Mouse (Mus musculus) thymus, postnatal 10 days (tissue): ENCODE measurements around the gene Wiz.

Experiments
- DNase-seq, 2 experiments: peaks; one replicate each; pipeline ENCODE4 v3.0.0; 2021; ENCODE audit warnings: low spot score in 2 of 2

Gene Wiz

DNA sequence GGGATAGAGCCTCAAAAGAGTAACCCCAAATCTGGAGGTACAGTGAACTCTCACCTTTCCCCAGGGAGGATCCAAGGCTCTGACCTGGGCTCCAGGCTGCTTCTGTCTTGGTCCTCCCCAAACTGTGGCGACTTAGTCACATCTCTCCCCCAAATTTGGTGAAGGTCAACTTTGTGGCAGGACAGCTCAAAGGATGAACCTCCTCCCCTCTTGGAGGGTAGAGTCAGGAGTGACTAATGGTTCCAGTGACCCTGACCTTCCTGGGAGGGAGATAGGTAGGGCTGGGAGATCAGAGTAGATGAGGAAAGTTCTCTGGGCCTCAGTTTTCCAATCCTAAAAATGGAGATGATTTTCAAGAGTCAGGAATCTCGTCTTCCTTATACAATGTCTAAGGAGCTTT lies 10.5 kb downstream of the Wiz start:
- no peak for DNase-seq

DNA sequence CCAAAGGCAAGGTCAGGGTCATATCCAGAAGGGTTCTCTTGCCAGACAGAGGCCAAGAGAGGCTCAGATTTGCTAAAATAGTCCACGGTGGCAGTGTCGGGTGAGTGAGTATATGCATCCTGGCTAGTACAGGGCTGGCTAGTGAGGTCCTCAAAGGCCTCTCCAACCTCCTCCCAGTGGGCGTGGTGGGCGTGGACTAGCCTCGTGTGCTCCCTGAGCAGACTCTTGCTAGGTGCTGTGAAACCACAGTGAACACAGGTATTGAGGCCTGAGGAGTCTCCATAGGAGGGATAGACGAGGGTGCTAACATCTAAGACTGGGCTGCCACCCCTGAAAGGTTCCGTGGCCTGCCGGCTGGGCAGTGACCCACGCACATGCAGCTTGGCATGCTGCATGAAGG lies 12.1 kb downstream of the Wiz start:
- DNase-seq: no peak

DNA sequence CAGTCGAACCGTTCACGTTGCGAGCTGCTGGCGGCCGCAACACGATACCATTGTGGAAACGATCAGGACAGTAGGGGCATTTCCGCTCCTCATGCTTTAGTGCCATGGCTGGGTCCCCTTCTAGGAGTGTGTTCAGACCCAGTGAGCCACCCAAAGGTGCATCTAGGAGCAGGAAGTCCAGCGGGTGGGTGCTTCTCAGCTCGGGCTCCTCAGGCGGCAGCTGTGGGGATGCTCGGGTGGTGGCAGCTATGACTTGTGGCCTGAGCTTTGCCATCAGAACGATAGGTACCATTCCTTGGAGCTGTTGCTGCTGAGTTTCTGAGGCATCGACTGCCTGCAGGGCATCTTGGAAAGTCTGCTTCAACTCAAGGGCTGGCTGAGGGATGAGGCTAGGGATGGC lies 12.8 kb downstream of the Wiz start:
- DNase-seq: no peak

DNA sequence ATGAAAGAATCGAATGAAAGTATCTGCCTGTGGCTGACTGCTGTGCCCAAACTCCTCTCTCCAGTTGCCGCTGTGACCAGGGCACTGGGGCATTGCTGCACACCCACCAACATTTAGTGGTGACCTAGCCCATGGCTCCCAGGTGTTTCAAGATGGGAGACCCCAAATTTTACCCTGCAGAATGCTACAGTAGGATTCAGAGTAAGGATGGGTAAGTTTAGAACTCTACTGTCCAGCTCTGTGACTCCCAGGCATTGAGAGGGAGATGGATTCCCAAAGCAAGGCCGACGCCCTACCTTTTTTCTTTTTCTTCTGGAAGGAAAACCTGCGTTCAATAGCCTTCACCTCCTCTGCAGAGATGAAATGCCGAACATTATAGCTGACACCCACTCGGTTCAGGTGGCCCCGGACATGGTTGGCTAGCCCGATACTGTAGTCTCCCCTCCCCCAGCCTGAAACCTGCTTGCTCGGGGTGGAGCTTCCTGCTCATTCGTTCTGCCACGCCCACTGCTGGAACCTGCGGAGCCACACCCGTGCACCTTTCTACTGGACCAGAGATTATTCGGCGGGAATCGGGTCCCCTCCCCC lies 20.2 kb downstream of the Wiz start:
- no peak for DNase-seq

DNA sequence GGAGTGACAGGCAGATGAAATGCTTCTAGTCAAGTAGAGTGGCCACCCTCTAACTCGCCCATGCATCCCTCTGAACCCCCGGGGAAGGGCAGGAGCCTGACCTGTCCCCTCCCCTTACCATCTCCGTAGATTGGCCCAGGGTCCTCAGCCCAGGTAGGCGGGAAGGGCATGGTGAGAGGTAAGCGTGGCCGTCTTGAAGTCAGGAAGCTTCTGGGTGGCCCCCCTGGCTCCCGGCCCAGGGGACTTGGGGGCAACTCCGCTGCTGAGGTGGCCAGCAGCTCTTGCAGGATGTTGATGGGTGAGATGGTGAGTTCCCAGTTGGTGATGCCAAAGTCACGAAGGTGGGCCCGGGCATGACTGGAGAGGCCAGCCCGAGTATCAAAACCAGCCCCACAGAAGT lies 21.5 kb downstream of the Wiz start:
- no peak for DNase-seq

DNA sequence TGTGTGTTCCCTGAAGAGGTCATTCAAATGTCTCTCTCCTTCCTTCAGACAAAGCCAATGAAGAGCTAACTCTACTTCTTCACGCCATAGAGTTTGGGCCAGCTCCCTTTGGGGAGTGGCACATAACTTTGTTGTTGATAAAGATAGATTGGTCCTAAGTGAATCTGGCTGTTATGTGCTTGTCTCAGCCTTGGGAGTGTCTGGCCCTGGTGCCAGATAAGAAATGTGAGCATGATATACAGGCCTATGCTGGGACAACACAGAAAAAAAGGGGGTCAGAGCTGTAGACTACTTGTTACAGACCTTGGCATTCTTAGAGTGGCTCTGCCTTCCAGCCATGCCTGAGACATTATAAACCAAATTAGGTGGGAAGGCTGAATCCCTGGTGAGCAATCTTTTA lies 23.9 kb downstream of the Wiz start:
- no peak for DNase-seq

DNA sequence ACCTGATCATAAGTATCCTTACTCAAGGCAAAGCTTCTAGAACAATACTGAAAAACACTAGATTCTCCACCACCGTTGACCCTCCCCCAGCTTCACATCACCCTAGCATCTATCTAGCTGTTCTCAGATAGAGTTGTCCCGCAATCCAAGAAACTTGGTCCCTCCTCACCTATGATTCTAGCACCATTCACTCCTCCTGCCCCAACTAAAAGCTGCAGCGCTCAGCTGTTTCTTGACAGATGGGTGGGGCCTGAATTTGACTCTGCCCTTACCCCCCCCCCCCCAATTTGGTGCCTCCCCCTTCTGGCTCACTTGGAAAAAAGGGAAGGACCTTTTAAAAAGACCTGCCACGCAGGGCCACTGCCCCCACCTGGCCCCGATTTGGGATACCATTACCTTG lies 24.4 kb downstream of the Wiz start:
- DNase-seq: no peak

DNA sequence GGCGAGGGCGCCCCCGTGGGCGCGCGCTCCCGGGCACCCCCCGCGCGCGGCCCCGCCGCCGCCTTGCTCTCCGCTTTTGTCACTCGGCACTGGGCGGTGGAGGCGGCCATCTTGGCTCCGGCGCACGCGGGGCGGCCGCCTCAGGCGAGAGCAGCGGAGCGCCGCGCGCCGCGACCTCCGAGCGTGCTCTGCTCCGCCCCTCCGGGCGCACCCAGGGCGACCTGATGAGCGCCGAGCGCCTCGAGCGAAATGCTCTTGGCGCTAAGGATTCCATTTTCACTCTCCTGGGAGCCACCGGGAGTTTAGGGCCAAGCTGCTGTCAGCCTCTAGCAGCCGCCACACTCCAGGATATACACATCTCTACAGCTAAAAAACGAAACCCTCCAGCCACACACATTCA lies 24.9 kb downstream of the Wiz start:
- peak; percentile 69 to 79 for DNase-seq

DNA sequence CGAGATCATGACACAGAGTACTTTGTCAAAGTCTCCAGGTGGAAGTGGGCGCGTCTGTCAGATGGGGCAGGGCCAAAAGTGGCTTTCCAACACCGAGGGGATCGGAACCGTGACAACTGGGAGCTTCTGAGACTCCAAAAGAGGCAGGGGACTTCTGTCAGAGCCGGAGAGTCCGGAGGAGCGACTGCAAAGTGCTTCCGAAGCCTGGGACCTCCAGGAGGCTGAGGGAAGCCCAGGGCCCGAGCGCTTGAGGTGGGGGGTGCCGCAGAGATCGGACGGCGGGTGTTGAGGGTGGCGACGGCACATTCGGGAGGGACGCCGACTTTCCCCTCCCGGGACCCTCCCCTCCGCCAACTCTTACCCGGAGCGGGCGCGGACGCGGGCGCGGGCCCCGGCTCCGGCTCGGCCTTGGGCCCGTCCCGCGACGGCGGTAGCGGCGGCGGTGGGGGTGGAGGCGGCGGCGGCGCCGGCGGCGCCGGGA lies 25.4 kb downstream of the Wiz start:
- DNase-seq: peak; percentile 17 to 19

DNA sequence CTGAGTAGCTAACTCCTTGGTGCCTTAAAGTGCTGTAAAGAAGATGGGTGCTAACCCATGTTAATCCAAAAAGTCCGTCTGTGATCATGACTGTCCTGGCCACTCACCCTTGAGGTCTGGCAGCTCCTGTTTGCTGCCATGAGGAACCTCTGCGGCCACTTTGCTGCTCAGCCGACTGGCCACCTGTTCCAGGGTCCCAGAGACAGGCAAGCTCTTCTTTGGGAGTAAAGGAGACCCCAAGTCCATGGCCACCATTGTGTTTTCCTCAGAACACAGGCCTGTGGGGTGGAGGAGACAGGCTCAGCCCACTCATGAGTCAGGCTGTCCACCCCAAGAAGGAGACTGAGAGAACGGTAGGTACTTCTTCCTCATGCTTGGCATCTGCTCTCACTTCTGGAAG lies 26.6 kb downstream of the Wiz start:
- no peak for DNase-seq

DNA sequence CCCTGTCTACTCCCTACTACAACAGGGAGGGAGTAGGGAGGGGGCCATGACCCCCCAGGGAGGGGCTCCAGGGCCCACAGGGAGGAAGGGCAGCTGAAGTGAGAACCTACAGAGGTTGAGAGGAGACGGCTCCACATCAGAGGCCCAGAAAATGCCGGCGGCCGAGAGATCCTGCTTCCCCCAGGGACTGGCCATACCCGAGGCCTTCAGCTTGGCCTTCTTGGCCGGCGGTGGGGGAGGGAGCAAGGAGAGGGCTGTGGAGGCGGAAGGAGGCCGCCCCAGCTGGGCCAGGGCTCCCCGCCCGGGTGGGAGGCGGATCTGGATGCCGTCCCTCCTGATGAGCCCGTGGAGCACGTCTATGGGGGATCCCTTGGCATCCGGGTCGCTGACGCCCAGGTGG lies 29.3 kb downstream of the Wiz start:
- DNase-seq: no peak

DNA sequence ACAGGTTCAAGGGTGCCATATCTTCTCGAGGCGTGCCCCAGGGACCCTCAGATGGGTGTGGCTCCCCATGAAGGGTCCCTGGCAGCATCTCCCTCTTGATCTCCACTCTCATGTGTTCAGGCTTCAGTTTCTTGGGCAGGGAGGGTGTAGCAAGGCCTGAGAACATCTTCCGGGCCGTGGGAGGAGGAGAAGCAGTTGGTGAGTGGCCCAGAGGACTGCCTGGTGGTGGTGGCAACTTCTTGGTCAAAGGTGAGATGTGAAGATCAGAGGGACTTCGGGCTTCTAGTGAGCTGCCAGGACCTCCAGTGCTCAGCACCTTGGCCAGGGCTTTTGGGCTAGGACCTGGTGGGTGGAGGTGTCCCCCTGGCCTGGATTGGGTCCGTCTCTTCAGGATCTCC lies 30.3 kb downstream of the Wiz start:
- no peak for DNase-seq

DNA sequence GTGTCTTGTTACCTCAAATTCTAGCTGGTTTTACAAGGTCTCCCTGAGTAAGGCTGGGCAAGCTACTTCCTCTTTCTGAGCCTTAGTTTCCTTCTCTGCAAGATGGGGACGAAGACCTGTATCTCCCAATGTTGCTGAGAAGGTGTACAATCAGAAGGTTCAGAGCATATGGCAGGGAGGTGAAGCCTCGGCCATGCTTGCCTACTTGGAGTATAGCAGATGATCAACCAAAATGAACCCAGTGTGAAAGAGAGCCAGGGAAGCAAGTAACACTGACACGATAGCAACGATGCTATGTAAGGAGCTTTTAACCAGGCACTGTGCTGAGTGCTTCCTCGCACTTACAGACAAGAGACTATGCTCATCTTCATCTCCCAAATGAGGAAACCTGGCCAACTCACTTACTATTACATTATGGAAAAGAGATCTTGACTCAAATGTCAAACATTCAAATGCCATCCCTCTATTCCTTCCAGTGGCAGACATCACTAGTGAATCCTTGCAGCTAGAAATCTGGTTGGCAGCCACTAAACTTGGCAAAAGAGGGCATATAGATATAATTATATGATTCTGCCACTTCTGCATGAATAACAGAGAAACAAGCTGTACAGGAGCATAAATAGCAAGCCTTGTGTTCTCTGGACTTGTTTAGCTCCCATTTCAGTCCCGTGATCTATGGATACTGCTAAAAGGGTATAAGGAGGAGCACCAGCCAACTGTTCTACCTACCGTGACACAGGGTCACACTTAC lies 30.9 kb downstream of the Wiz start:
- no peak for DNase-seq

DNA sequence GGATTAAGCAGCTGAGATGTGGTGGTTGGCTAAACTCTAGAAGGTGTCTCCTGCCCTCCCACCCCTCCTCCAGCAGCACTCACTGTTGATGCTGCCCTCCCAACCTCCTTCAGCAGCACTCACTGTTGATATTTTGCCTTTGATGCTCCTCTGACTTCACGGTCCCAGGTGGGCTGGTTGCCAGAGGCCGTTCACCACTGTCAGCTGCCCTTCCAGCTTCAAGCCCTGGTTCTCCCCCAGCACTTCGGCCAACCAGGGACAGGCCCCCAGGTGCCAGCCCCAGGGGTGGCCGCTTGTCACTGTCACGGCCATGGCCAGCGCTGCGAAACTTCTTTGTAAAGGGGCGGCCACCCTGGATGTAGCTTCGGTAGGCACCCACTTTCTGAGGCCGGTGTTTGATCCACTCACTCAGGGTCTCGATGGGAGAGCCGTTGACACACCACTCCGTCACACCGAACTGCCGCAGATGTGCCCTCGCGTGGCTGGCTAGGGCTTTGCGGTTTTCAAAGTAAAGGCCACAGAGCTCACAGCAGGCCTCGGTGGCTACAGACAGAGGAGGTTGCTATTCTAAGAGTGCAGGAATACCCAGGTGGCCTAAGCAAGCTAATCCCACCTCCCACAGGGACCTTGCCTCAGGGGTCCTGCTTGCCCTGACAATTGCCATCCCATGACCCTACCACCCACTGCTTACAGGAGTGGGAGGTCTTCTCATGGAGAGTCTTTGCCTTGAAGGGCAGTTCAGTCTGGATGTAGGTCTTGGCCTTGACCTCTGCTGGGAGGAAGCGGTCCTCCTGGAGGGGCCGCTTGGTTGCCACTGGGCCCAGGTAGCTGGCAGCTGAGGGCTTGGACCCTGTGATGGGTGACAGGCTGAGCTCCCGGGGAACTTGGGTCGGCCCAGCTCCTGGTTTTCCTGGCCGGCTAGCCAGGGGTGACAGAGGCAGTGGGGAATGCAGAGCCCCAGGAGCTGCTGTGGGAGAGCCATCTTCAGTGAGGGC lies 32.2 kb downstream of the Wiz start:
- no peak for DNase-seq

DNA sequence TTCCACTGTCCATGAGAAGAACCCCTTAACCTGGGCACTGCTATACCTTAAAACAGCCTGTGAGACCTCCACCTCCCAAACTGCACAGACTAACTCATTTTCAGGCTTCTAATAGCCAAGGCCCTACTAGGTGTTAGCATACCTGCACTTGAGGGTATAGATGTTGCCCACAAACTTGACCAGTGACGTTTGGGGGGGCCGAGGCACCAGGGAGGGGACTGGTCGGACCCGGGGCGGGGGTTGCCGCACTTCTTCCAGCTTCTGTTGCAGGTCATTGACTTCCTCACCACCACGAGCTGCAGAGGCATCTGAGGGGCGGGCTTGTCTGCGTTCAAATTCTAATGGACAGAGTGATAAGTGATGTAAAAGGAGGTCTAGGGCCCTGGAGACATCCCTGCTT lies 33.0 kb downstream of the Wiz start:
- DNase-seq: no peak

DNA sequence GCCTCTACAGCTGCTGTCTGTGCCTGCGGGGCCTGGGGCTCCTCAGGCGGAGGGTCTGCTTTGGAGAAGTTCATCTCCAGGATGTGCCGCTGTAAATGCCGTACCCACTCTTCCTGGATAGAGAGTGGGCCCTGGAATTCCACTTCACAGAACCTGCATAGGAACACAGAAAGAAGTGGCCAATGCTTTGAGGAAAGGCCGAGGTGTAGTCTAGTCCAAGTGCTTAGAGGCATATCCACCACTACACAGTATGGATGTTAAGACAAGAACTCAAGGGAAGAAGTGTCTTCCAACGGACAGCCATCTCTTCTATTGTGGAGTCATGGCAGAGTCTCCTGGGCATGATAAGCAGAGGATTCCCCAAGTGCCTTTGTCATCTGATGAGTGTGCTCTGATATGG lies 34.2 kb downstream of the Wiz start:
- DNase-seq: no peak

DNA sequence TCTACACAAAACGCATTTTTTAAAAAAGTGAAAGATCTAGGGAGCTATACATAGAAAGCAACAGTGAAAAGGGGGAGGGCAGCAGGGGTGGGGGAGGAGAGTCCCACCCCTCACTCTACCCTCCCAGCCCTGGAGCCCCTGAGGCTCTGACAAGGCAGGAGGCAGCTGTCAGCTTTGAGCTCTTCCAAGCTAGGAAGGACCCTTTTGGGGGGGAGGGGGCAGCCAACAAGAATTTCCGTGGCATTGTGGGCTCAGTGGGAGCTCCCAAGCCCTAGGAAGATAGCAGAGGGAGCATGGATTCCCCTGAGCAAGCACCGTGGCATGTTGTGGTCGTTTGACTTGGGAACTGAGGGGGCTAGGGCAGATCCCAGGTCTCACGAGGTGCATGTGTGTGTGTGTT lies 35.0 kb downstream of the Wiz start:
- no peak for DNase-seq

DNA sequence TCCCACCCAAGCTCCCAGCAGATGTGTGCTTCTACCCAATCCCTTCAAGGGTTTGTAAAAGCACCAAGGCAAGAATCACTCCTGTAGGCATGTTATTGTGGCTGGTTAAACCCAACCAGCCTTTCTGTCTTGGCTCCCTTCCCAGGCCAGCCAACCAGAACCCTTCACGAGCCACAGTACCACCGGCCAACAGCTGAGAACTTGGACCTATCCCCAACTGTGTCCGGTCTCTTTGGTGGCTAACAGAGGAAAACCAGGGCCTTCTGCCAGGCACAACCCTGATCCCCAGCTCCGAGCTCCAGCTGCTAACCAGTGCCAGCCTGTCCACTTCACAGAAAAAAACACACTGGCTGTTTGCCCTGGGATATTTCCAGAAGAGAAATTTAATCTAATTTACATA lies 35.5 kb downstream of the Wiz start:
- no peak for DNase-seq

DNA sequence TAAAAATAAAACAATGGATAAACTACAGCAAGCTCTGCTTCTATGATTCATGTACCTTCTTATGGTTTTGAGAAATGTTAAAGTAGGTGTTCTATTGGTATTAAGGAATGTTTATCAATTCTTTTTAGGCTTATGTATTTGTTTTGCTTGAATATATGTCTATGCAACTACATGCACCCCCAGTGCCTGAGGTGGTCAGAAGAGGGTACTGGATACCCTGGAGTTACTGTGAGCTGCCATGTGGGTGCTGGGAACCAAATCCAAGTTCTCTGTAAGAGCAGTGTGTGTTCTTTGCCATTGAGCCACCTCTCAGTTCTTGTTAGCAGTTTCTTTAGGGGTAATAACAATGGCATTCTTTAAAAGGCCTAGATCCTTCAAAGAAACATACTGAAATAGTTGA lies 37.5 kb downstream of the Wiz start:
- DNase-seq: no peak

DNA sequence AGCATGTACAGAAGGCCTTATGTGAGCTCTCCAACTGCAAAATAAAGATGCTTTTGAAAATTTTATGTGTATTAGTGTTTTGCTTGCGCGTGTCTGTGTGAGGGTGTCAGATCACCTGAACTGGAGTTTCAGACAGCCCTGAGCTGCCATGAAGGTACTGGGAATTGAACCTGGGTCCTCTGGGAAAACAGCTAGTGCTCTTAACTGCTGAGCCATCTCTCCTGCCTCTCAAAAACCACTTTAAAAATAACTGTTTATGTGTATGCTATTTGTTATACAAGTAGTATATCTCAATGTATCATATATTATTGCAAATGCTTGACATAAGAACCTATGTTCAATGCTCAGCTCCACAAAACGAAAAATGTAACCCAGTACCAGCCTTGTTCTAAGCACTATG lies 38.0 kb downstream of the Wiz start:
- no peak for DNase-seq

DNA sequence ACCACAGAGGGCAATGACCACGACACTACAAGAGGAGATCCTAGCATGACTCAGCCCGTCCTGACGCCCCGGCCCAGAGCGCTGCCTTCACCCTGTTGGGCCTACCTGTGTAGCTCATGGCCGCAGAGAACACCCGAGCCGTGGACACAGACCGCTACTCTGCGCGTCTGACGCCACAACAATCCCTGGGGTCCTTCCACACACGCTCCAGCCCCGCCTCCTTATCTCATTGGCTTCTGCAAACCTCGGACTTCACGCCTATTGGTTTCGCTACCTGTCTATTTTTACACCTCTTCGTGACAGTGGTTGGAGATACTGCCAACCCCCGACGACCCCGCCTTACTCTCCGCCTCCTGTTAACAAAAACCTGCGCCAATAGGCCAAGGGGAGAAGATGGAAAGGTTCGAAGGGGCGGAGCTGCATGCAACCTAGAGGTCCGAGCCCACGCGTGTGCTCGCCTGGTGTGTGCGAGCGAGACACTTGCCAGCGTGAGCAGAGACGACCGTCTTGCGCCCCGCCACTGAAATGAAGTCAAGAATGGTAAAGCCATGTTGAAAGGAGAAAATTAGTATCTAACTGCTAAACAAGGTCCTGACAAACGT lies 38.8 kb downstream of the Wiz start, which contains the start of gene Akap8l:
Gene Akap8l, minus strand, starts transcription at position 226 of the 602 bp plus-strand sequence.
- DNase-seq: peak; percentile 92 to 93

DNA sequence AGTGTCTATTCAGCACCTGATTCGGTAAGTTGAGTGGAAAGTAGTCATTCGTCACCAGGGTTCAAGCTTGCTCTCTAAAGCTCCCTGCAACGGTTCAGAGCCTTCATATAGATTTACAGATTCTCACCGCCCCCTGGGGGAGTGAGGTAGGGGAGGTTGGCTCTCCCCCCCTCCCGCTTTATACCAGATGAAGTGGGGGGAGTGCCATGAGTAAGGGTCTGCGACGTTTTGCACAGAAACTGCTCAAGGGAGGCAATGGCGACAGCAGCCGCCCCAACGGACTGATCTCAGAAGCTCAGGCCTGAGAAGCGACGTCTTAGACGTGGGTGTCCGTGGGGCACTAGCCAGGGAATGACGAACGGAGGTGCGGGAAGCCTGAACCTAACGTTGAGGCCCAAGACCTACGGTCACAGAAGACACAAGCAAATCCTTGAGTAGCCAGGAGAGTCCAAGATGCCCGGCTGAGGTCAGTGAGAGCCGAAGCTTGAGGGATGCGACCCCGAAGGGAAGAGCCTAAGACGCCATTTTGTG lies 39.3 kb downstream of the Wiz start:
- no peak for DNase-seq
